Mouse (Mus musculus) neural tube, embryonic 13.5 days (tissue): ENCODE measurements around the gene Hexdc. TPM values are rescaled to one million over a fixed set of nuclear protein-coding genes. Genes with fewer than 3 reads are reported as not detected.

Experiments used
- ATAC-seq: fragments of 200-750 bp; cut with Nextera tagmentation; 2 replicates; pipeline ENCODE4 v1.8.0; 2017; ENCODE audit warnings: low read depth, mild to moderate bottlenecking, moderate TSS enrichment, moderate library complexity
- H3K27ac ChIP-seq: fragments of 300-500 bp; sonication (generic); replicated peaks from 2 replicates; pipeline ENCODE4 v1.5.1; 2015; ENCODE audit warnings: moderate library complexity, mild to moderate bottlenecking, inconsistent platforms
- H3K27me3 ChIP-seq: fragments of 300-500 bp; sonication (generic); 2 replicates; pipeline ENCODE4 v1.6.1; 2015; ENCODE audit warnings: mild to moderate bottlenecking, inconsistent platforms
- H3K36me3 ChIP-seq: fragments of 300-500 bp; sonication (generic); 2 replicates; pipeline ENCODE4 v1.6.1; 2015; ENCODE audit warnings: mild to moderate bottlenecking, inconsistent platforms
- H3K4me1 ChIP-seq: fragments of 300-500 bp; sonication (generic); replicated peaks from 2 replicates; pipeline ENCODE4 v1.6.1; 2015; ENCODE audit warnings: inconsistent platforms
- H3K4me2 ChIP-seq: fragments of 300-500 bp; sonication (generic); 2 replicates; pipeline ENCODE4 v1.6.1; 2015; ENCODE audit warnings: inconsistent platforms, mild to moderate bottlenecking, moderate library complexity
- H3K4me3 ChIP-seq: fragments of 300-500 bp; sonication (generic); 2 replicates; pipeline ENCODE4 v1.5.1; 2015; ENCODE audit warnings: mild to moderate bottlenecking, inconsistent platforms
- H3K9ac ChIP-seq: fragments of 300-500 bp; sonication (generic); 2 replicates; pipeline ENCODE4 v1.6.1; 2015; ENCODE audit warnings: moderate library complexity, mild to moderate bottlenecking, inconsistent platforms
- H3K9me3 ChIP-seq: fragments of 300-500 bp; sonication (generic); 2 replicates; pipeline ENCODE4 v1.6.1; 2016; ENCODE audit warnings: inconsistent platforms
- WGBS: fragments of 180-500 bp; shearing (Covaris S2); methylation state at CpG from one replicate; pipeline ENCODE4 v1.1.7; 2015; 5-methylcytosine and 5-hydroxymethylcytosine counted together
- polyA plus RNA-seq: library from polyadenylated mRNA; unstranded; fragments of >200 nt; fragmentation: Nextera tagmentation; extraction: Ambion mirVana; gene quantifications from 2 replicates; pipeline ENCODE4 v1.2.1, GENCODE M21; 2015

The Hexdc gene
- polyA plus RNA-seq, 1 experiment from 2014 or later: 17.8 TPM

DNA sequence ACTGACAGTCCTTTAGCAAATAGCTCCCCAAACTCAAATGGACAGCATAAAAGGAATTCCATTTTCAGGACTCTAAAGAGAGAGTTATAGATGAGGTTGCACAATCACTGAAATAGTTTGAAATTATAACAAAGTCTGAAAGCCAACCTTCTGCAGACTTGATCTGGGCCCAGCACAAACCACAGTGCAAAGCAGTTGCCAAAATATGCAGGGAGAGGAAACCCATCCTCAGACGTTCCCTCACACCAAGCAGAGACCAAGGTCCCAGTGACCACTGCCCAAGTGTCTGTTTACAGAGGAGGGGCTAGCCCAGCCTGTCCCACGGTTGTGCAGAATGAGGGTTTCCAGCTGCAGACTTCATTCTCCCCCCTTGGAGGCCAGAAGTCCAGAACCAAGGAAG lies 5.6 kb upstream of the Hexdc start:
- Histone ChIP-seq H3K4me3 (no peak overlapping the region), H3K27me3 (no peaks in the 10 kb centered on the region), H3K9me3 (no peaks in the 10 kb centered on the region), H3K36me3 (peaks cover 20% of the 10 kb centered on the region), H3K9ac (no peak overlapping the region), H3K4me2 (no peak overlapping the region), H3K4me1 (peaks cover 4% of the 10 kb centered on the region), H3K27ac (no peak overlapping the region)
- no peak for ATAC-seq
- 63% methylated on average over 2 of the region's 2 CpGs for whole genome bisulfite sequencing

DNA sequence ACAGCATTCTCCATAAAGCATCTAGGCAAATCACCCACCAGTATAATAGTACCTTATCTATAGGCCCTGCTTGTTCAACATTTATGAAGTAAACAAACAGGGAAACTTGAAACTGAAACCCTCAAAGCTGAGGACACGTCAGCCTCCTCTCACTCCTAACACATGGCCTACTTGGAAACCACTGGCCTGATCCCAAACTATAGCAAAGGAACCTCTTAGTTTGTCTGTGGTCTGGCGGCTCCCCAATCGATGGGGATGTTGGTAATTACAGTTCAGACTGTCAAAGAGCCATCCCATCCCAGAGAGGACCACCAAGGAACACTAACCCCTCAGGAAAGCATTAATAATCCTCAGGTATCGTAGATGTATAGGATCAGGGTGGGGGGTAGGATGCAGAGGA lies 4.4 kb upstream of the Hexdc start:
- WGBS: 71% methylated on average over 4 of the region's 4 CpGs
- no peak overlapping the region for H3K27ac ChIP-seq
- peaks cover 10% of the 10 kb centered on the region for H3K4me1 ChIP-seq
- no peak overlapping the region for H3K4me3 ChIP-seq
- no peaks in the 10 kb centered on the region for H3K9me3 ChIP-seq
- ATAC-seq: no peak
- H3K36me3 ChIP-seq: peaks cover 12% of the 10 kb centered on the region; the same call in 1 of the 2 replicates
- H3K4me2 ChIP-seq: no peak overlapping the region
- no peak overlapping the region for H3K9ac ChIP-seq
- H3K27me3 ChIP-seq: no peaks in the 10 kb centered on the region

DNA sequence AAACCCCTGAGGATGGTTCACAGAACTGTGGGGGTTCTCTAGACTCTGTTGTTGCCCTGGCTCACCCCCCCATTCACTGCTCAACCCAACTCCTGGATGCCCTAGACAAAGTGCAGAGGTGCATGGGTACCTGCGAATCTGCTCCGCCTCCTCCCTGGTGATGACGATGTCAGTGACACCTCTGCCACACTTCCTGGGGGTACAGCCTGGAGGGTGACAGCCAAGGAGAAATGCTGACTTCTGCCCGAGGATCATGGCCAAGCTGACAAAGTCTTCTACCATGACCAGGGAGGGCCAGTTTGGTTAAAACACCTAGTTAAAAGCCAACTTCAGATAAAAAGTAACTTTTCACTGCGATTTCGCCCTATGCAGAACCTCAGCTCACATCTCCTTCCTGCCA lies 3.5 kb upstream of the Hexdc start:
- Histone ChIP-seq H3K9me3 (no peaks in the 10 kb centered on the region), H3K27ac (no peak overlapping the region), H3K4me2 (no peak overlapping the region), H3K27me3 (no peaks in the 10 kb centered on the region), H3K4me1 (peaks cover 16% of the 10 kb centered on the region), H3K4me3 (no peak overlapping the region), H3K36me3 (0 out of 2 replicates have a peak, but pooled peaks cover 7% of the 10 kb centered on the region), H3K9ac (no peak overlapping the region)
- ATAC-seq: no peak
- WGBS: 95% methylated on average over 6 of the region's 6 CpGs

DNA sequence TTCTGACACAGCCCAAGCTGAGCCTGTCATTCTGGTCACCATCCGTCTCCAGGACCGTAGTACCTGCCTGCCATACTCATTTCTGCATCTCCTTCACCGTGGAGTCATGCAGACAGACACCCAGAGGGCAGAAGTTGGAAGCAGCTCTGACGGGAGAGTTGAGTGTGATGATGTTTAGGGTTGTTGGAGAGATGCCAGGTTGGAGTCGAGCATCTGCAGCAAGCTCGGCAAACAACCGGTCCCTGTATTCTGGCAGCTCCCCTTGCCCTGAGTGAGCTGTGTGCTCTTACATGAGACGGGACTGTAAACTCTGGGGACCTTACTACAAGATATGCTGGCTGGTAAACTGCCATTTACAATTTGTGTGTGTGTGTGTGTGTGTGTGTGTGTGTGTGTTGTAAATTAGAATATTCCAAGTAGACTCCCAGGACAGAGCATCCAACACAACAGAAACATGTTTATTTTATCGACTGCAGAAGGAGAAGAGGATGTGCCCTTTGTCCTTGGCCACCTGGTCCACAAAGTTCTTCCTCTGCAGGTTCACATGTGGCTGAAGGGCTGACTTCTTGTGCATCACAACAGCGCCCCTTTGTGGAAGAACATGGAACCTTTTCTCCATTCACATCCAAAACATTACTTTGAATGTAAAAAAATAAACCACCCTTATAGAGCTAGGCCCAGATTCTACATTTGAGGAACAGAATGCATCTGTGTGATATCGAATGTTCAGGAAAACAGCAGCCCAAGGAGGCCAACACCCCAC lies 2.6 kb upstream of the Hexdc start:
- Histone ChIP-seq H3K4me3 (no peak overlapping the region), H3K27me3 (no peaks in the 10 kb centered on the region), H3K4me2 (no peak overlapping the region), H3K27ac (no peak overlapping the region), H3K4me1 (peaks cover 16% of the 10 kb centered on the region), H3K9me3 (no peaks in the 10 kb centered on the region), H3K36me3 (no peaks in the 10 kb centered on the region), H3K9ac (no peak overlapping the region)
- WGBS: 62% methylated on average over 11 of the region's 11 CpGs
- ATAC-seq: no peak

DNA sequence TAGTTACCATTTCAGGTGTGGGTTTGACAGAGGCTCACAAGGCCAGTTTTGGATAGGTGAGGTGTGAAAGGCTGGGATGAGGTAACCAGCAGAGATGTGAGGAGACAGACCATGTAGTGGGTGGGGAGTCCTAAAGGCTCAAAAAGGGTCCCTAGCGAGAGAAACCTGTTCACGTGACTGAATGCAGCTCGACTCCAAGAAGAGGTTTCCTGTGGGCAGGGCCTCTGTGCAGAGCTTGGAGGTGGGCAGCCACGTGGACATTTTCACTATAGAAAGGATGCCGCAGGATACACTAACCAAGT lies 423 bp upstream of the Hexdc start:
- Histone ChIP-seq H3K4me1 (peaks cover 16% of the 10 kb centered on the region), H3K4me3 (peak overlapping the region; percentile 75), H3K4me2 (peak overlapping the region; percentile 76), H3K9me3 (no peaks in the 10 kb centered on the region), H3K27me3 (no peaks in the 10 kb centered on the region), H3K9ac (peak overlapping the region; percentile 86), H3K27ac (peak overlapping the region; percentile 88), H3K36me3 (0 out of 2 replicates have a peak, but pooled peaks cover 12% of the 10 kb centered on the region)
- ATAC-seq: no peak
- WGBS: 0% methylated on average over 5 of the region's 5 CpGs

DNA sequence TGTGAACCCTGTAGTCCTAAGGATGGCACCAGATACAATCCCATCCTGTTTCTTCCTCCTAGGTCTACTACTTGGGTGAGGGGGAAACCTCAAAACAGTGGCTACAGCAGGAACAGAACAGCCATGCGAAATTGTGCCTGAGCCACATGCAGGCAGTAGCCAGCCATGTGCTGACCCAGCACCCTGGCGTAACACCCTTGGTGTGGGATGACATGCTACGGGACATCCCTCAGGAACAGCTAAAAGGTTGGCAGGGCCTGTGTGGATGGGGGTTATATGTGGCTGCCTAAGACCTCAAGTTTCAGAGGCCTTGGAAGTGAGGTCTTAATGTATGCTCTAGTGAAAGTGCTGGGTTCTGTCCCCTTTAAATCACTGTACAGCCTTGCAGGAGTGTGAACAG lies 12.6 kb downstream of the Hexdc start:
- no peak overlapping the region for H3K9ac ChIP-seq
- no peak overlapping the region for H3K4me2 ChIP-seq
- peaks cover 57% of the 10 kb centered on the region for H3K36me3 ChIP-seq
- H3K4me1 ChIP-seq: no peaks in the 10 kb centered on the region
- WGBS: 95% methylated on average over 3 of the region's 3 CpGs
- no peak overlapping the region for H3K4me3 ChIP-seq
- H3K27me3 ChIP-seq: no peaks in the 10 kb centered on the region
- ATAC-seq: no peak
- H3K9me3 ChIP-seq: no peaks in the 10 kb centered on the region
- H3K27ac ChIP-seq: no peak overlapping the region

DNA sequence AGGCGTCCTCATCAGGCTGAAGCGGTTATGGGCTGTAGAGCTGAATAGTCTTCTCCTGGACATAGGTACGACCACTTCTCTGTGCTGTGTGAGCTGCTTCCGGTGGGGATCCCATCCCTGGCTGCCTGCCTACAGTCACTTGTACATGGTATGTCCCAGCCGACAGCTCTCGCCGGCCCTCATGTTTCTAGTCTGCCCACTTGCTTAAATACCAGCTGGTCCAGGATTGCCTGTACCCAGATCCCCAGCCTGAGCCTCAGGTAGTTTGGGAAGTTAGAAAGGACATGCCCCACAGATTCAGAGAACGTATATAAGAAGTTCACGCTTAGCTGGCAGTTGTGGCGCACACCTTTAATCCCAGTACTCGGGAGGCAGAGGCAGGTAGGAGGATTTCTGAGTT lies 15.5 kb downstream of the Hexdc start:
- WGBS: 94% methylated on average over 11 of the region's 11 CpGs
- Histone ChIP-seq H3K4me1 (no peaks in the 10 kb centered on the region), H3K36me3 (peaks cover 84% of the 10 kb centered on the region), H3K27me3 (no peaks in the 10 kb centered on the region), H3K9ac (no peak overlapping the region), H3K4me3 (no peak overlapping the region), H3K9me3 (no peaks in the 10 kb centered on the region), H3K27ac (no peak overlapping the region), H3K4me2 (no peak overlapping the region)
- ATAC-seq: no peak

DNA sequence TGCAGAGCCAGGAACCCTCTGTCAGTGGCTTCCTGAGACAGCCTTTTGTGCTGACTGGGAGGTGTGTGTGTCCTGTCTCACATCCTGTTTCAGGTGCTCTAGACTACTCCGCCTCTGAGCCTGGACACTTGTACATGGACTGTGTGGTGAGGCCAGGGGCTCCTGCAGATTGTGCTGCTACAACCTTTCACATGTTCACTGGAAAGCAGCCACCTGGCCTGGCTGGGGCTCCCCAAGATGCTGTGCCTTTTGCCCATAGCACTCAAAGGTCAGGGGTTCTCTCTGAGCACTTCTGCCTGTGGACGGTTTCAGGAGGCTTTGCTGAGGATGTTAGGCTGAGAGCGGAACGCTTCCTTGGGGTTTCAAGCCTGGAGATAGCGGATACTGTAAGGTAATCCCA lies 16.5 kb downstream of the Hexdc start:
- Histone ChIP-seq H3K36me3 (peaks cover 89% of the 10 kb centered on the region), H3K9ac (no peak overlapping the region), H3K4me3 (no peak overlapping the region), H3K4me2 (no peak overlapping the region), H3K4me1 (no peaks in the 10 kb centered on the region), H3K9me3 (no peaks in the 10 kb centered on the region), H3K27ac (no peak overlapping the region), H3K27me3 (no peaks in the 10 kb centered on the region)
- 91% methylated on average over 5 of the region's 5 CpGs for WGBS
- no peak for ATAC-seq

DNA sequence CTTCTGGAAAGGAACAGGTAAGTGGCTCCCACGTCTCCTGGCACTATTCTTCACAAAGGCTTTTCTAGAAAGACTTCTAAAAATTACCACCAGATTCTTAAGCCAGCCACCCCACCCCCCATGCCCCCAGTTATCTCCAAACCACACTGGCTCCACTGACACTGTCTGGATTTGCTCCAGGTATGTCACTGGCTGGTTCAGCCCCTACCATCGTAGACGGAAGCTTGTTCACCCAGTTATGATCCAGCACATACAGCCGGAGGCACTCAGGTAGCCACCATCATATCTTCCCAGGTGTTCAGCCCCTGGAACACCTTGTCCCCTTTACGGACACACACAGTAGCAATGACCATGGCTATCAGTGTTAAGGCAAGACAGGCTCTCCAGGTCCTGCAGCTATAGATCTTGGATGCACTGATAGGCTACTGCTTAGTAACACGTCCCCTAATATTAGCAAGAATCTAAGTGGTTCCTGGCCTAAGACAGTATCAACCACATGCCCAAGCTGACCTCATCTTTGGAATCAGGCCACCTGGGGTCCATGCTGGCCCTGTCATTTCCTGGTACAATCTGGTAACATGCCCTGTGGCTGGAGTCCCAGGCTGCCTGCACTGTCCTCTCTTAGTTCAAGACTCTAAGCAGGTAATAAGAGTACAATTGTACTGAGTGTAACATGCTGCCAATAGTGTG lies 17.2 kb downstream of the Hexdc start:
- no peaks in the 10 kb centered on the region for H3K9me3 ChIP-seq
- H3K9ac ChIP-seq: no peak overlapping the region
- no peak for ATAC-seq
- no peaks in the 10 kb centered on the region for H3K27me3 ChIP-seq
- H3K27ac ChIP-seq: no peak overlapping the region
- 91% methylated on average over 6 of the region's 6 CpGs for WGBS
- no peaks in the 10 kb centered on the region for H3K4me1 ChIP-seq
- no peak overlapping the region for H3K4me2 ChIP-seq
- H3K4me3 ChIP-seq: no peak overlapping the region
- H3K36me3 ChIP-seq: peaks cover 94% of the 10 kb centered on the region

DNA sequence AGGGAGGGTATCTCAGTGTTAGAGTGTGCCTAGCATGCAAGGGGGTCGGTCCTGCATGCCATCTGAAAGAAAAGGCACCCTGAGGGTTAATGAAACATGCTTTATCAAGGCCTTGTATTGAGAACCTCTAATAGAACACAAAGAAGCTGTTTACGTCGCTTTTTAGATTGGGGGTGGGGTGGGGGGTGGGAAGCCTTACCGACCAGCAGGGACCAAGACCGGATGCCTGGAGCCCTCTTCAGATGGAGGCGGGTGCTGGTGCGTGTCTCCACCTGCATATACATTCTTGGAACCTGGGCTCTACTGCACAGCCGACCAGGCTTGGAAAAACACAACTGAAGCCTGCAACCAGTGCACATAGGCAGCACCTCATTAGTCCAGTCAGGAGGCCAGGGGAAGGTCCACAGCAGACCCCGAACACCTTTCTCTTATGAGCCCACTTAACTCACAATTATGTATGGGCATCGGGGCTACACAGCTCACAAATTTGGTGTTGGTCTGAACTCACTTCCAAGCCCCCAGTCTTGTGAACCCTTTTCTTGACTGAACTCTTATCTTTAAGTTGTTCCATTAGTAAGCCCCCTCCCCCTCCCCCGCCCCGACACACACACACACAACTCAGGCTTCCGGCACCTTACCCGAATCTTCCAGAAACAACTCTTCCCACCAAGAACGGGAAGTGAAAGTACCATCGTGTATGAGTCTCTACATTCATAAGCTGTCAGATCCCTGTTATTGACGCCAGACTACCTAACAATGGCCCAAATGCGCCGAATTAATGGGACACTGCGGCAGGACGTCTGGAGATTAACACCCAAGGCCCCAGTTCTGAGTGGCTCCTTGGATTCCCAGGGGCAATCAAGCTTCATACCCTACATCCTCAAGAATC lies 24.1 kb downstream of the Hexdc start:
- Histone ChIP-seq H3K9ac (peak overlapping the region; percentile 81), H3K4me2 (peak overlapping the region; percentile 92), H3K27me3 (no peaks in the 10 kb centered on the region), H3K4me3 (peak overlapping the region; percentile 82), H3K27ac (peak overlapping the region; percentile 79), H3K4me1 (peaks cover 29% of the 10 kb centered on the region), H3K9me3 (no peaks in the 10 kb centered on the region), H3K36me3 (peaks cover 39% of the 10 kb centered on the region)
- peak; percentile 27; the same call in 1 of the 2 replicates for ATAC-seq
- WGBS: 28% methylated on average over 21 of the region's 21 CpGs

DNA sequence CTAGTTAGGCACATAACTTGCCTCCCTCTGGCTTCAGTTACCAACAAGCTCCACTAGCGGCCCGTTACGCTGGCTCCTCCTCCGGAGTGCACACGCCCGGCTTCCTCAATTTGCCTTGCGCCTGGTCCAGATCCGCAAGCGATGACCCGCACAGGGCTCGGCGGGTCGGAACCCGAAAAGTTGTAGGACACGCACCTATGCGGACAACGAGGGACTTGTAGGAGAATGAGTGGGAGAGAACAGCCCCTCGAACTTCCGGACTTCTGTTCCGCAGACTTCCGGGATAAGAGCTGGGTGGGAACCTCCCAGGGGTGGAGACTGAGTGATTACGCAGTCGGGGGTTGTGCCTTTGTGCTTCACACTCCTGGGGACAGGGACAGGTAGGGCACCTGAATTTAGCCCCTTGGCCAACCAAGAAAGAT lies 24.8 kb downstream of the Hexdc start, which contains the start of gene Cybc1:
TSS of gene Cybc1 (minus strand) at position 305 of the 422 bp plus-strand sequence.
- Histone ChIP-seq H3K4me1 (peaks cover 29% of the 10 kb centered on the region), H3K27ac (peak within 1 kb of the TSS; percentile 79), H3K4me2 (peak within 1 kb of the TSS; percentile 92), H3K4me3 (peak within 1 kb of the TSS; percentile 82), H3K9me3 (no peaks in the 10 kb centered on the region), H3K9ac (peak within 1 kb of the TSS; percentile 81), H3K27me3 (no peaks in the 10 kb centered on the region), H3K36me3 (peaks cover 33% of the 10 kb centered on the region)
- WGBS: under 1% methylated on average over 23 of the region's 23 CpGs
- peak; percentile 92 for ATAC-seq

DNA sequence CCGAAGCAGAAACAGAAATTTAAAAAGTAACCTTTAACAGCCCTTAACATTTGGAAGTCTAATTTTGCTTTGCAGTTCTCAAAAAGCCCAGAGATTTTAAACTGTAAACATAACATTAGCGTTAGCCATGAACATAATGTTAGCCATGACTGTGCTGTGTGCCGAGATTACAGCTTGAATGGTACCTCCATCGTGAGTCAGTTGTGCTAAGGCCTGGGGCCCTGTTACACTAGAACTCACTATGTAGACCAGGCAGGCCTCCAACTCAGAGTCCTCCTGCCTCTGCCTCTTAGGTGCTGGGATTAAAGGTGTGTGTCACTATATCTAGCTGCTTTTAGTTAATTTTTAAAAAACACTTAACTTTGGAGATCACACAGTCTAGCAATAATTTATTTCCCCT lies 27.0 kb downstream of the Hexdc start:
- WGBS: 89% methylated on average over 4 of the region's 4 CpGs
- ATAC-seq: no peak
- no peaks in the 10 kb centered on the region for H3K9me3 ChIP-seq
- H3K9ac ChIP-seq: no peak overlapping the region
- peaks cover 34% of the 10 kb centered on the region for H3K4me1 ChIP-seq
- no peak overlapping the region for H3K4me2 ChIP-seq
- no peaks in the 10 kb centered on the region for H3K27me3 ChIP-seq
- H3K4me3 ChIP-seq: no peak overlapping the region
- no peak overlapping the region for H3K27ac ChIP-seq
- H3K36me3 ChIP-seq: peaks cover 11% of the 10 kb centered on the region
